In the genomic region with DNA sequence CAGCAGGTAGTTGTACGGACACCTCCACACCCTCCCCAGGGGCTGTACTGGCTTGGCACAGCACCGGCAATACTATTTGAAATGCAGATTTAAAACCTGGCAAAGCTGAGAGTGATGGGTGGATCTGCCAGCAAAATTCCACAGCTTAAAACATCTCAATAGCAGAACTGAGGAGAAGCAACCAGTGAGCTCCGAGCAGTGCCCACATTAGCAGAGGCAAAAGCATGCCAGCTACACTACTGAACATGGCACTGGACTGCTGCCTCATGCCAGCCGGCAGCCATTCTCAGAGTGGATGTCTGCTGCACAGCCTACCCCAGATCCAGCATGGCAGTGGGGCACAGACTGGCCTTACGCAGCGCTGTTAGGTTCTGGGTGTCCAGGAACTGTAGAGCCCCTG, we compare ENCODE assay signal across 17 mouse cellular contexts.
A peak's percentile ranks its signal among the peaks of the same experiment; 100 is the strongest.
DNase-seq lines count a peak whose midpoint lies in the region; ATAC-seq lines count a peak whose summit lies in the region.
"Had no signal": no experiment of that assay in that cellular context is flagged by ENCODE, and none has a peak within 500 bp of the region (broad histone marks: within the 10 kb centered on the region; RNA-seq: fewer than 3 reads in every experiment).

No protein-coding gene starts in this region.

- H3K36me3 ChIP-seq in midbrain, embryonic 14.5 days (ENCODE audit: control insufficient read depth, insufficient read depth, low read length), result 0 out of 2 replicates have a peak, but pooled peaks cover 3% of the 10 kb centered on the region
- H3K36me3 ChIP-seq in midbrain, embryonic 10.5 days, result no peaks in the 10 kb centered on the region
- H3K36me3 ChIP-seq: intestine, embryonic 15.5 days; kidney, embryonic 15.5 days; lung, embryonic 15.5 days; midbrain, embryonic 15.5 days had no signal

- H3K4me3 ChIP-seq in midbrain, embryonic 14.5 days (replicated peaks; ENCODE audit: low read depth, low read length), result no peak overlapping the region
- H3K4me3 ChIP-seq in midbrain, embryonic 10.5 days, result no peak overlapping the region
- H3K4me3 ChIP-seq: gastrocnemius, adult 2 months; intestine, embryonic 15.5 days; kidney, embryonic 15.5 days; lung, embryonic 15.5 days; midbrain, embryonic 15.5 days had no signal

- no peak overlapping the region for H3K9ac ChIP-seq in midbrain, embryonic 14.5 days (replicated peaks; ENCODE audit: low read length)
- H3K9ac ChIP-seq: intestine, embryonic 15.5 days; kidney, embryonic 15.5 days; lung, embryonic 15.5 days; midbrain, embryonic 15.5 days had no signal

- no peaks in the 10 kb centered on the region for H3K9me3 ChIP-seq in midbrain, embryonic 14.5 days (ENCODE audit: control insufficient read depth, low read length)
- H3K9me3 ChIP-seq in midbrain, embryonic 10.5 days (replicated peaks), result no peaks in the 10 kb centered on the region
- H3K9me3 ChIP-seq: intestine, embryonic 15.5 days; kidney, embryonic 15.5 days; lung, embryonic 15.5 days; midbrain, embryonic 15.5 days had no signal

- 75% methylated on average over 6 of the region's 6 CpGs for WGBS in midbrain, embryonic 14.5 days
- 87% methylated on average over 6 of the region's 6 CpGs for WGBS in midbrain, embryonic 10.5 days

- no peaks in the 10 kb centered on the region for H3K27me3 ChIP-seq in midbrain, embryonic 14.5 days (ENCODE audit: control insufficient read depth, insufficient read depth, low read length)
- H3K27me3 ChIP-seq in midbrain, embryonic 10.5 days (ENCODE audit: low read depth, poor library complexity, severe bottlenecking), result no peaks in the 10 kb centered on the region
- H3K27me3 ChIP-seq: CH12.LX; intestine, embryonic 15.5 days; kidney, embryonic 15.5 days; lung, embryonic 15.5 days; midbrain, embryonic 15.5 days had no signal

- H3K27ac ChIP-seq in midbrain, embryonic 14.5 days (replicated peaks; ENCODE audit: low read depth, low read length), result no peak overlapping the region
- H3K27ac ChIP-seq in midbrain, embryonic 10.5 days (replicated peaks), result no peak overlapping the region
- H3K27ac ChIP-seq: gastrocnemius, adult 2 months; intestine, embryonic 15.5 days; kidney, embryonic 15.5 days; lung, embryonic 15.5 days; midbrain, embryonic 15.5 days had no signal

- no peaks in the 10 kb centered on the region for H3K4me1 ChIP-seq in midbrain, embryonic 14.5 days (ENCODE audit: control insufficient read depth, insufficient read depth, low read length)
- no peaks in the 10 kb centered on the region for H3K4me1 ChIP-seq in midbrain, embryonic 10.5 days
- H3K4me1 ChIP-seq: intestine, embryonic 15.5 days; lung, embryonic 15.5 days had no signal

- ATAC-seq in midbrain, embryonic 14.5 days (ENCODE audit: low FRiP score, low TSS enrichment), result no peak
- ATAC-seq: intestine, embryonic 15.5 days; midbrain, embryonic 15.5 days had no signal

- intact Hi-C loops in heart, postnatal 14 days (cut with DNase I), result no loop called here

- DNase-seq in cerebellum, postnatal 10 days, result peak; percentile 58 to 66
- no peak for DNase-seq in cerebellum, adult 11-12 months
- DNase-seq in heart, adult 11 months, result peak; percentile 72
- no peak for DNase-seq in heart, postnatal 14 days
- DNase-seq in midbrain, embryonic 14.5 days, result peak; percentile 31
- DNase-seq in midbrain, embryonic 10.5 days (ENCODE audit: low spot score), result no peak
- peak; percentile 13 for DNase-seq in gonadal fat pad, adult 2 months (ENCODE audit: low read depth)
- no peak for DNase-seq in adrenal gland, adult 2 months
- DNase-seq: adrenal gland, postnatal 25 days; gastrocnemius, adult 2 months; spleen, adult 18-20 months; thymus, postnatal 4 days had no signal

- H3K4me2 ChIP-seq in midbrain, embryonic 14.5 days (ENCODE audit: low read length), result no peak overlapping the region
- H3K4me2 ChIP-seq: intestine, embryonic 15.5 days; kidney, embryonic 15.5 days; lung, embryonic 15.5 days; midbrain, embryonic 15.5 days had no signal

Comparison
In these comparisons a context has a peak if more than half of its experiments do, and no peak if none do; other contexts are left out.
1. DNase-seq: peak in cerebellum, postnatal 10 days (2 of 2), heart, adult 11 months (single experiment), midbrain, embryonic 14.5 days (single experiment) and gonadal fat pad, adult 2 months (single experiment); none in cerebellum, adult 11-12 months (single experiment), heart, postnatal 14 days (0 of 2), midbrain, embryonic 10.5 days (single experiment) and adrenal gland, adult 2 months (single experiment).